Mouse (Mus musculus) liver, adult 2 months (tissue): ENCODE results near the gene Cdcp2.

Experiments used
- CTCF ChIP-seq: fragments of 200-500 bp; IDR thresholded peaks from 2 replicates; pipeline ENCODE4 v1.5.1; 2011; ENCODE audit warnings: low read depth, low read length, control low read depth
- POLR2A ChIP-seq: fragments of 200-500 bp; IDR thresholded peaks from 2 replicates; pipeline ENCODE4 v1.6.1; 2011; ENCODE audit warnings: low read length, control low read depth; ENCODE audit not compliant: insufficient read depth; ENCODE audit errors: extremely low read depth

DNA sequence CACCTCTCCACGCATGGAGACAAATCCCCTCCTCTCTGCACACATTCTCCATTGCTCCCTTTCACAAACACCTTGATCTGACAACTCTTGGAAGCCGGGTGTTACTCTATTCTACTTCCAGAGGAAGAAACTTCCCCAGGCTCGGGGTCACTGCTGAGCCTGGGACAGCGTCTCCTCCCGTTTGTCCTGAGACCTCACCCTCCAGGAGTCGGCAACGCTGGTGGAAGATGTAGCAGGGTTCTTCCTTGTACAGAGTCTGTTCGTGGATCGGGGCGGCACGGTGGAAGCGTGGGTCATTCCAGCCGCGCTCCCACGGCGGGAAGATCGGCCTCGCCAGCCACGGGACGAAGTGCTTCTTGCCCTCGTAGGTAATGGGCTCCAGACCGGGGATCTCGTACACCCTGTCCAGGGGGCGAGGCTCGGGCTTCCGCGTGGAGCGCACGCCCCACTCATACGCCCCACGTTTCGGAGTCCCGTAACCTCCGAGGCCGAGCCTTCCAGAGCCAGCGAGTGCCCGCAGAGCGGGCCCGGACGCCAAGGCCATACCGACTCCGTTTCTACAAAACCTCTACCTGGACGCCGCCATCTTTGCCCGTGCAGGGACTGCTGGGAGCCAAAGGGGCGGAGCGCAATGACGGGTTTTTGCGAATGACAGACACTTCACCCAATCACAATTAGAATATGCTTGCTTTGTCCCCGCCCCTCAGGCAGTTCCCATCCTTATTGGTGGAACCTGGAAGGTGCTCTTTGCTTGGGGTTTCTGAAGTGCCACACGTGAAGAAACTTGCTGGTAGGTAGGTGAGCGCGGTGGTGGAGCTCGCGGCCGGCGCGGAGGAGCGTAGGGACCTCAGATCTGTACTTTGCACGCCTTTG is 30.2 kb upstream of the Cdcp2 start, which contains the start of the genes Mrpl37 and Cyb5rl:
- TF ChIP-seq CTCF, result 0 out of 2 replicates have a peak, but pooled peaks have one; percentile 7
- peak; percentile 95 for TF ChIP-seq POLR2A
